Mouse (Mus musculus) frontal cortex, postnatal 25 days (tissue): ENCODE data around the gene Mlc1.

Source experiments
- DNase-seq, 2 experiments: peaks; one replicate each; pipeline ENCODE4 v3.0.0; 2022; ENCODE audit warnings: low spot score in 2 of 2

The Mlc1 gene

DNA sequence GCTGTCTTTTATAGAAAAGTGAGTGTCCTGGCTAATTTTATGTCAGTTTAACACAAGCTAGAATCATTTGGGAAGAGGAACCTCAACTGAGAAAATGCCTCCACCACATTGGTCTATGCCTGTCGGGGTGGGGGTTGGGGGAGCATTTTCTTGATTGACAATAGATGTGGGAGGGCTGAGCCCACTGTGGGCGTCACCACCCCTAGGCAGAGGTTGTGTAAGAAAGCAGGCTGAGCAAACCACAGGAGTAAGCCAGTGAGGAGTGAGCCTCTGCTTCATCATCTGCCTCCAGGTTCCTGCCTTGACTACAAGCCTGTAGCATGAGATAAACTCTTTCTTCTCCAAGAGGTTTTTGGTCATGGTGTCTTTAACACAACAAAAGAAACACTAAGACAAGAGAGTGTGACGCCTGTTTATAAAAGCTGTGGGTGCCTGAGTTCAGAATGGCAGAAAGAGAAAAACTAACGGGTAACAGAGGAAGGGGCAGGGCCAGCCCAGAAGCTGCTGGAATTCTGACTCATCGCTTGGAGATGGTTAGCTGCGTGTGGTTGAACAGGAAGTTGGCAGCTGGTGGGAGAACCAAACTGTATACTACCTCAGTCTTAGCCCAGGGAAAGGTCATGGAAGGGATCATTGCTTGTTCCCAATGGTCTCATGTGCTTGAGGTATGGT lies 42.1 kb downstream of the Mlc1 start:
- no peak for DNase-seq

DNA sequence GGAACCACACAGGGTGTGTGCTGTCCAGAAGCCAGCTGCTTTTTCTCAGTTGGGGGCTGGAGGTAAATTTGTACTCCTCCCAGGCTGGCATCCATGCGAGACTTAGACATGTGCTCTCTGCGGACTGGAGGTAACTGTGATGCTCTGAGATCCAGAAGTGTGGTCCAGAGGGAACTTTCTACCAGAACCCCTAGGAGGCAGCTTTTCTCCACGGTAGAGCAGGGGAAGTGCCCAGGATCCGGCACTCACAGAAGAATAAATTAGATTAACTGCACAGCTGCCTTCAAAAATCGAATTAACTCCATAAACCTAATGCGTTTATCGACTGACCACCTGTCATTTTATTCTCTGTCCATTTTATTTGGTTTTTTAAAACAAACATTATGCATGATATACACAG lies 44.7 kb downstream of the Mlc1 start:
- DNase-seq: no peak

DNA sequence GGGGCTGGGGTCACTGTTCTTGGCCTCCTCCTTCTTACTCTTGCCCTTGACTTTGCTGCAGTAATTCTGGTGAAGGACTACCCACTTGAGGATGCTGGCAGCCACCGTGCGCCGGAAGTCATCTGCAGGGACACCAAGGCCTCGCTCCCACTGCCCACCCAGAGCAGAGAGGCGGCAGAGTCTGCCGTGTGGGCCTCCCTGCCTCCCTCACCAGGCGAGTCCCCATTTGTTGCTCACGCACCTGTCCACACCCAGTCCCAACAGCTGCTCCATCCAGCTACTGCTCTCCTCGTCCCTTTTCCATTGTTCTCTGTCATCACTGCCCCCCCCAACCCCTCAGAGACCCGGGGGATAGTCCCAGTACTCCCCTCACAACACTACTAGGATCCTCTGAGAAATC lies 46.1 kb downstream of the Mlc1 start:
- DNase-seq: no peak

DNA sequence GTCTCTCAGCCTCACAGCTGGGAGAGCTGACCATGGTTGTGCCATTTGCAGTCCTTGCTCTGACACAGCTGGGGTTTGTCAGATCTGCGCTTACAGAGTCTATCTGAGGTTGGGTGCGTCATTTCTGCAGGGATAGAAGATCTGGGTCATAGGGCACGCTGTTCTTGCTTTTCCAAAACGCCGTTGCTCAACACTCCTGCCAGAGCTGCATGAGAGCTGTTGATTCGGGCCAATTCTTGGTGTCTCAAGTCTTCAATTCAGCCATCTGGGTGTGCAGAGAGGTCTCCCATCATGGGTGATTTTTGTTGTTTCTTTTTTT lies 56.9 kb downstream of the Mlc1 start:
- no peak for DNase-seq

DNA sequence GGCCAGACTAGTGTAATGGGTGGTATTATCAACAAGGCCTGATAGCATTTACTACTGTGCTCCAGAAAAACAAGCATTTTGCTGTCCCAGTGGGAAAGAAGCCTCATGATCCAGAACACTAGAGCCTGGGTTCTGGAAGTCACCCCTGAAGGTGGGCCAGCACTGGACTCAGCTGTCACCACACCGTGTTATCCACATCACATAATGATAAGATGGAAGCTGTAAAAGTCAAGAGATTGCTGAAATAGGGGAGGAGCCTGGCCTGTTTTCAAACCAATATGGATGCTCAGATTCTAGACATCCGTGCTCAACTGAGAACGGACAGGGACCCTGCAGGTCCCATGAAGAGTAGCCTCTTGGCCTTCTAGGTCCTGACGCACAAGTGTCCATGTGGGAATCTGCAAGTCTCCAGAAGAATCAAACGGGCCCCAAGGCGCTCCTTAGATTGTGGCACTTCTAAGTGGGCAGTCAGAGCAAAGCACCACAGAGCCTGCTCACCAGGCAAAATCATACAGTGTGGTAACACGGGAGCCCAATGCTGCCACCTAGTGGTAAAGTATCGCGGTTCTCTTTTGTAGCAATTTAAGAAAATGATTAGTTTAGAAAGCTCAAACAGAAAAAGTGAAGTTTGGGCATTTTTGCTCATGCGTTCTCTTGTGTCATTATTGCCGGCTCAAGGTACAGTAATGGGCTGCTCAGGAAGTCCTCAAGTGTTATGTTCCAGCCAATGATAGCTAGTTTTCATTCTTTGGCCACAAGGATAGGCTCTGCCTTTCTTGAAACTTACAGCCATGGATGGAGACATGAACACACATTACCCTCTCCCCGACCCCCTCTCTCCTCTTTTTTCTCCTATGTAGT lies 57.4 kb downstream of the Mlc1 start:
- peak; percentile 57 to 61 for DNase-seq

DNA sequence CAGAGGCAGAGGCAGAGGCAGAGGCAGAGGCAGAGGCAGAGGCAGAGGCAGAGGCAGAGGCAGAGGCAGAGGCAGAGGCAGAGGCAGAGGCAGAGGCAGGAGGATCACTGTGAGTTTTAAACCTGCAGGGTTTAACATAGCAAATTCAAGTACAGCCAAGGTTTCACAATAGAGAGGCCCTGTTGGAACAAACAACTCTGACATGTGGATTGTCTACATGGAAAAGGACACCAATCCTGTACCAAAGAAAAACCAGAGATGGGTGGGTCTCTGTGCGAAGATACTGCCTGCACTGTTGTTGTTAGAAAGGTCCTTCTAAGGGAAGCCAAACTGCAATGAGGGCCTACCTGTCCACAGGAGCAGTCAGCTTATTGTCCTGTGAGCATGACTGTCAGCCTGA lies 58.7 kb downstream of the Mlc1 start:
- no peak for DNase-seq

DNA sequence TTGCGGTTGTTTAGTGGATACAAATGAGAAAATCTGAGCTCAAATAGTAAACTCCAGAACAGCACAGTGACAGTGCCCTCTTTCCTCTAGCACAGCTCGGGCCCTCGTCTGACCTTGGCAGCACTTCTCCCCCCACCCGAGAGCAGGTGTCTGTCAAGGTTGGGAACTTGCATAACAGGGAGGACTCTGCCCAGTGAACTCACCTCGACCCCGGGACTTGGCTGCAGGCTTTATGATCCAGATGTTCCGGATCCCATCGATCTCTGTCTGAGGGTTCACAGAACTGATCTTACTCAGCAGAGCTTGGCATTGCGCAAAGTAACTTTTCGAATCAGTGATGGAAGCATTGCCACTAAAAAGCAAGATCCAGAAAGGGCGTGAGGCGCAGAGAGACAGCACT lies 59.5 kb downstream of the Mlc1 start:
- no peak for DNase-seq

DNA sequence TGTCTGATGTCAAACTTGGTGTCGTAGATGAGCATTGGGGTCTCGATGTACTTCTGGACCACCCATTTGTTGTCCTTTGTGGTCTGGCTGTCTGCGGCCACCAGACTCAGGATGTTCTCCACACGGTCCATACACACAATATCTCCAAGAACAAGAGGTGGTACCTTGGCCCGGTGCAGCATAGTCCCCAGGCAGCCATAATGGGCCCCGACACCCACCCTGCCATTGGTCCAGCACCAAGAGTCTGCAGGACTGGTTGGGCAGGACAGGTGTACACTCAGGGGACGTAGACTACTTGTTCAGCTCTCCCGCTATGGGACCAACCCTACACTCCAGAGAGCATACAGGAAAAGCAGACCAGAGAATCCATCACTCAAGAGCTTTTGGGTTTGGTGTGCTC lies 61.7 kb downstream of the Mlc1 start:
- no peak for DNase-seq

DNA sequence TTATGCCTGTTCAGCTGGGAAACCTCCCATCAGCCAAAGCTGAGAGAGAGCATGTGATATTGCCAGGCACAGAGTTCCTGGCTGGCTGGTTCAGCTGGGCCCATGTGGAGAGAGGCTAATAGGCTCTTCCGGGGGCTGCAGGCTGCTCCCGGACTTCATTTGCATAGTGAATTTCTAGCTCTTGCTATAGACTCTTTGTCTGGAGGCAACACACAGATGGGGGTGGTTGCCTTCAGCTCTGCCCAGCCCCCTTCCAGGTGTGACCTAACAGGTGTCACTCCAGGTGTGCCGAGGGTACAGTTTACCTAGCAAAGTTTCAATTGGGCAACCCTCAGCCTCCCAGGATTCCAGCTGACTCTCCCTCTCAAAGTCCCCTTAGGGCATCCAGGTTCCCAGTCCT lies 62.4 kb downstream of the Mlc1 start:
- DNase-seq: no peak

DNA sequence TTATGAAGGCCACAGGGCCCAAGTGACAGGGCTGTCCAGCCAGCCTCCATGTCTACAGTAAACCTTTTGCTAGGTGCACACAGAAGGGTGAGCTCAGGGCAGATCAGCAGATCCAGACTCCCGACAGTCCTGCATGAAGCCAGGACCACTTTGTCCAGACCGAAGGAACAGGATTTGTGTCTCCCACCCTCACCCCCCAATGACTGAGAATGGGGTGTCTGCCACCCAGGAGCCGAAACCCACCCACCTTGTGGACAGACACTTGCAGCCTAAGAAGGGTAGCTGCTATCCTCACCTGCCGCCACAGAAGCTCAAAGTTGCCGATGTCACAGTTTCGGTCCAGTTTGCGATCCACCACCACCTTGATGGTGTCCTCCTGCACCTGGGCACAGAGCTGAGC lies 63.8 kb downstream of the Mlc1 start:
- DNase-seq: no peak

DNA sequence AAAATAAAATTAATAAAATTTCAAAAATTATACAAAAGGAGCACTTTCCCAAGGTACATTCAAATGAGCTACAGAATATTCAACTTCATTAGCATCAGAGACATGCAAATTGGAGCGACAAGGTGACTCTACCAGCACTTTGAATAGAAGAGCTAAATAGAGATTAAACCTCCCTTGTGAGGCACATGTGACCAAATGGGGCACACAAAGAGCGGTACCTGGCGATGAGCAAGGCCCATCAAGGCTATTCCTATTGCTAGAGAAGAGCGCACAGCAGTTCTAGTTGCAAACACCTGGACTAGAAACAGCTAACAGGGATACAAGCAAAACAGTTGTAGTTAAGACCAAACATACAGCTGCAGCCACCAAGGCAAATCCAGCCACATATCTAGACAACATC lies 72.5 kb downstream of the Mlc1 start:
- DNase-seq: no peak
